Mouse (Mus musculus) lung, embryonic 14.5 days (tissue): Measurements from ENCODE around the gene Sit1. TPM values are rescaled to one million over a fixed set of nuclear protein-coding genes. Genes with fewer than 3 reads are reported as not detected.

Experiments used
- ATAC-seq: fragments of 200-750 bp; cut with Nextera tagmentation; 2 replicates; pipeline ENCODE4 v1.8.0; 2017; ENCODE audit warnings: mild to moderate bottlenecking, moderate TSS enrichment, moderate library complexity; ENCODE audit not compliant: insufficient read depth
- DNase-seq: peaks from one replicate; pipeline ENCODE4 v3.0.0-alpha.2; 2015
- H3K27ac ChIP-seq: fragments of 300-500 bp; sonication (generic); 2 replicates; pipeline ENCODE4 v1.5.1; 2014; ENCODE audit warnings: low read depth, mild to moderate bottlenecking, moderate library complexity
- H3K27me3 ChIP-seq: fragments of 300-500 bp; sonication (generic); 2 replicates; pipeline ENCODE4 v1.6.1; 2014; ENCODE audit warnings: low read length, control low read depth; ENCODE audit not compliant: insufficient read depth
- H3K36me3 ChIP-seq: fragments of 300-500 bp; sonication (generic); 2 replicates; pipeline ENCODE4 v1.6.1; 2014; ENCODE audit warnings: control low read depth; ENCODE audit not compliant: insufficient read depth
- H3K4me1 ChIP-seq: fragments of 300-500 bp; sonication (generic); 2 replicates; pipeline ENCODE4 v1.6.1; 2014; ENCODE audit warnings: antibody characterized with exemption, control low read depth; ENCODE audit not compliant: insufficient read depth
- H3K4me2 ChIP-seq: fragments of 300-500 bp; sonication (generic); 2 replicates; pipeline ENCODE4 v1.6.1; 2014; ENCODE audit warnings: mild to moderate bottlenecking
- H3K4me3 ChIP-seq: fragments of 300-500 bp; sonication (generic); 2 replicates; pipeline ENCODE4 v1.5.1; 2014; ENCODE audit warnings: low read depth, low read length
- H3K9ac ChIP-seq: fragments of 300-500 bp; sonication (generic); 2 replicates; pipeline ENCODE4 v1.6.1; 2014
- H3K9me3 ChIP-seq: fragments of 300-500 bp; sonication (generic); 2 replicates; pipeline ENCODE4 v1.6.1; 2016; ENCODE audit warnings: low read depth, low read length, control low read depth
- CTCF ChIP-seq: IDR thresholded peaks from 2 replicates; pipeline ENCODE4 v1.5.1; 2016; ENCODE audit warnings: antibody characterized with exemption, low read depth
- WGBS: fragments of 180-500 bp; shearing (Covaris S2); extraction: QIAGEN DNeasy Blood & Tissue Kit; methylation state at CpG from one replicate; pipeline ENCODE4 v1.1.7; 2014; 5-methylcytosine and 5-hydroxymethylcytosine counted together
- polyA plus RNA-seq: library from polyadenylated mRNA; unstranded; fragments of >200 nt; fragmentation: Nextera tagmentation; extraction: Ambion mirVana; gene quantifications from 2 replicates; pipeline ENCODE4 v1.2.1, GENCODE M21; 2014

Gene Sit1
- polyA plus RNA-seq, 1 experiment from 2014 or later = not detected

DNA sequence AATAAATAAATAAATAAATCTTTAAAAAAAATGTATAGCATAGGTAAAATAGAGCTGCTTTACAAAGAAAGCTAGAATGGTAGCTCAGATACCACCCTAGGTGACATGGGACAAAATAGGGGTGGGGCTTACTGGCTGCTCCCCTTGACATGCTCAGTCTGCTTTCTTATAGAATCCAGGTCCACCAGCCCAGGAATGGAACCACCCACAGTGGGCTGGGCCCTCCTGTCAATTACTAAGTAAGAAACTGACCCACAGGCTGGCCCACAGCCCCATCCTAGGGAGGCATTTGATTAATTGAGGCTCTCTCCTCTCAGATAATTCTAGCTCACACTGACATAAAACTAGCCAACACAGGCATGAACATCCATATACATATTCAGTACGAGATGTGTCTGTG, 50.7 kb downstream of the Sit1 start:
- Histone ChIP-seq H3K4me3 (no peak overlapping the region), H3K27ac (no peak overlapping the region), H3K36me3 (no peaks in the 10 kb centered on the region), H3K27me3 (peaks cover 12% of the 10 kb centered on the region), H3K9me3 (no peaks in the 10 kb centered on the region), H3K4me1 (no peaks in the 10 kb centered on the region), H3K9ac (no peak overlapping the region), H3K4me2 (no peak overlapping the region)
- no peak for TF ChIP-seq CTCF
- DNase-seq (no peak), ATAC-seq (no peak)
- 77% methylated on average over 1 of the region's 1 CpGs for WGBS

Other genes starting within 250 kb of the Sit1 start
- gene Atp8b5, start 216.6 kb downstream of the Sit1 start, polyA plus RNA-seq = 0.28 and 0.42 TPM in 2 replicates
- gene Rusc2, start 101.8 kb downstream of the Sit1 start, polyA plus RNA-seq = 5.0 and 5.8 TPM in 2 replicates
- 0.32 and 0.34 TPM in 2 replicates for gene Fam166b, start 54.6 kb downstream of the Sit1 start, polyA plus RNA-seq
- 12.6 and 15.9 TPM in 2 replicates for gene Tesk1, start 41.8 kb downstream of the Sit1 start, polyA plus RNA-seq
- gene Cd72, start 29.1 kb downstream of the Sit1 start, polyA plus RNA-seq = 3.2 TPM in 2 replicates
- gene Ccdc107, start 9.2 kb upstream of the Sit1 start, polyA plus RNA-seq = 61.4 and 70.8 TPM in 2 replicates
- 42.5 and 51.8 TPM in 2 replicates for gene Arhgef39, start 16.0 kb upstream of the Sit1 start, polyA plus RNA-seq
- gene Car9, start 23.2 kb upstream of the Sit1 start, polyA plus RNA-seq = 3.7 and 4.5 TPM in 2 replicates
- gene Tpm2, start 40.0 kb upstream of the Sit1 start, polyA plus RNA-seq = 185 and 194 TPM in 2 replicates
- 47.2 and 52.8 TPM in 2 replicates for gene Creb3, start 78.6 kb upstream of the Sit1 start, polyA plus RNA-seq
- gene Tln1, start 79.0 kb upstream of the Sit1 start, polyA plus RNA-seq = 84.9 and 93.8 TPM in 2 replicates
- gene Rgp1, start 95.0 kb upstream of the Sit1 start, polyA plus RNA-seq = 28.2 and 31.9 TPM in 2 replicates
- 18.6 and 19.3 TPM in 2 replicates for gene Gba2, start 95.1 kb upstream of the Sit1 start, polyA plus RNA-seq
- not detected in 2 replicates for gene Msmp, start 100.8 kb upstream of the Sit1 start, polyA plus RNA-seq
- gene Npr2, start 148.2 kb upstream of the Sit1 start, polyA plus RNA-seq = 11.2 and 13.7 TPM in 2 replicates
- 0.68 and 1.6 TPM in 2 replicates for gene Spag8, start 169.9 kb upstream of the Sit1 start, polyA plus RNA-seq
- gene Hint2, start 172.7 kb upstream of the Sit1 start, polyA plus RNA-seq = 84.0 and 97.7 TPM in 2 replicates
- gene Tmem8b, start 185.2 kb upstream of the Sit1 start, polyA plus RNA-seq = 2.8 and 3.5 TPM in 2 replicates
- 3.2 and 3.4 TPM in 2 replicates for gene Fam221b, start 185.4 kb upstream of the Sit1 start, polyA plus RNA-seq
- gene Olfr70, start 217.1 kb upstream of the Sit1 start, polyA plus RNA-seq = not detected in 2 replicates
- not detected in 2 replicates for gene Olfr71, start 226.5 kb upstream of the Sit1 start, polyA plus RNA-seq
- gene Hrct1, start 243.5 kb upstream of the Sit1 start, polyA plus RNA-seq = 0.58 and 0.93 TPM in 2 replicates
- 0.28 and 0.38 TPM in 2 replicates for gene Spaar, start 246.3 kb upstream of the Sit1 start, polyA plus RNA-seq